Mouse (Mus musculus): ENCODE measurements around the gene Gm8693. TPM values are rescaled to one million over a fixed set of nuclear protein-coding genes. Genes with fewer than 3 reads are reported as not detected.
"Not testable (repeated sequence)": the region's sequence is repeated elsewhere in the genome, so short reads cannot be mapped to it uniquely, and the experiment has no call there.

Gm8693 gene
- not detected in 2 replicates for polyA plus RNA-seq (2012; rRNA removed)

DNA sequence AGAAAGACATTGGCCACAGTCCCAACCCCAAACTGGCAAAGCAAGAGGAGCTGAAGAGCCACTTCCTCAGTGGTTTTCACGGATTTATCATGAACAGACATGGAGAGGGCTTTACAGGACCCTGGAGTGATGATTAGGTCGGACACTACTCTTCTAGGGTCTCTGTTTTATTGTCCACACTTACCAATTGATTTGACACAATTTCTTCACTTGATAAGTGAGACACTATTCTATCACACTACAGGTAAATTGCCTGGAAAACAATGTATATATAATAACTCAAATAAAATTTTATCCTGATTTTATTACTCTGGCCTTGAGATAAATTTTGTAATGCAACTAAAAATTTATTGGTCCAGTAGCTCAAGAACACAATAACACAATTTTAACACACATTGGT lies at the start of gene Gm8693:
Gm8693 (minus strand) TSS at position 101 of the 400 bp plus-strand sequence.
- DNase-seq (ENCODE audit: low spot score): not testable (repeated sequence)

- not testable (repeated sequence) for DNase-seq (ENCODE audit: low spot score)
Observed at GRCm38 (mm10) chr7:22719610-22720009, 27.5 kb upstream of the Gm8693 start, which contains the start of gene Gm4567. TSS of gene Gm4567 (minus strand) at chr7:22719710.

- not testable (repeated sequence) for DNase-seq (ENCODE audit: low spot score)
Observed at GRCm38 (mm10) chr7:22657718-22658117, 34.4 kb downstream of the Gm8693 start, which contains the start of gene Vmn1r155. TSS of gene Vmn1r155 (plus strand) at chr7:22658018.

Other genes starting within 250 kb of the Gm8693 start
- not detected in 2 replicates for gene Gm10665, start 228.2 kb downstream of the Gm8693 start, polyA plus RNA-seq (2012; rRNA removed)
- not detected in 2 replicates for gene Vmn1r151, start 192.6 kb downstream of the Gm8693 start, polyA plus RNA-seq (2012; rRNA removed)
- not detected in 2 replicates for gene Vmn1r152, start 169.3 kb downstream of the Gm8693 start, polyA plus RNA-seq (2012; rRNA removed)
- not detected in 2 replicates for gene Gm8677, start 157.4 kb downstream of the Gm8693 start, polyA plus RNA-seq (2012; rRNA removed)
- gene Gm4201, start 127.0 kb downstream of the Gm8693 start, polyA plus RNA-seq (2012; rRNA removed): not detected in 2 replicates
- gene Gm4565, start 104.2 kb downstream of the Gm8693 start, polyA plus RNA-seq (2012; rRNA removed): not detected in 2 replicates
- gene Vmn1r155, start 34.3 kb downstream of the Gm8693 start, polyA plus RNA-seq (2012; rRNA removed): not detected in 2 replicates
- gene Gm4567, start 27.4 kb upstream of the Gm8693 start, polyA plus RNA-seq (2012; rRNA removed): not detected in 2 replicates
- not detected in 2 replicates for gene Vmn1r157, start 69.4 kb upstream of the Gm8693 start, polyA plus RNA-seq (2012; rRNA removed)
- gene Vmn1r158, start 98.5 kb upstream of the Gm8693 start, polyA plus RNA-seq (2012; rRNA removed): not detected in 2 replicates
- not detected in 2 replicates for gene Vmn1r159, start 151.3 kb upstream of the Gm8693 start, polyA plus RNA-seq (2012; rRNA removed)
- not detected in 2 replicates for gene Vmn1r160, start 178.9 kb upstream of the Gm8693 start, polyA plus RNA-seq (2012; rRNA removed)